Mouse (Mus musculus): ENCODE results near the gene Eya3. TPM values are rescaled to one million over a fixed set of nuclear protein-coding genes. Genes with fewer than 3 reads are reported as not detected.
A peak's percentile ranks its signal among the peaks of the same experiment; 100 is the strongest.

Gene Eya3
- polyA plus RNA-seq, 1 experiment = 22.5 TPM

DNA sequence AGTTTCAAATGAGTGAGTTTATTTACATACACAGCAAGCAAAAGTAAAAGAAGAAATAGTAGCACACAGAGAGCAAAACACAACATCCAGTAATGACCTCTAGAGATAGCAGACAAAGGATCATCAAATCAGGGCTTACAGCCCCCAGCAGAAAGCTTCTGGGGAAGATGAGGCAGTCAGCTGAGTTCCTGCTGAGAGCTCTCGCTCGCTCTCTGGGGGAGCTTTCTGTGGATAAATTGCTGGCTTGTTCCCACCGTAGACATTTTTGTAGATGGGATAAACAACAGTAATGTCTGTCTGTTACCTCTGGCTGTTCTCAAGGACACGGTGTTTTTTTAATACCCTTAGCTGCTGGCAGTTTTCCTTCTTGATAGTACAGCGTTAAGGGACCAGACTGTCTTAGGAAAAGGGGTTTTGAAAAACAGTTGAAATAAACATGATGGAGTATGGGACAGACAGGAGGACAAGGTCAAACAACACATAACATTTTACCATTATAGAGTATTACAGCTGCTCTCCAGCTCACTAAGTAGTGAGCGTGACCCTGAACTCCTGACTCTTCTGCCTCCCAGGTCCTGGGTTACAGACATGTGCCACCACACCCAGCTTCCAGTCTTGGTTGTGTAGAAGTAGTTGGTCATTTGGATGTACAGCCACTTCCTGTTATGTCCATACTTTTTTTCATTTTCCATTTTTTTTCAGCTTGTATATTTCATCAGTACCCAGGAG lies 10.6 kb downstream of the Eya3 start:
- TF ChIP-seq CTCF (IDR thresholded peaks at IDR 0.05; ENCODE audit: control insufficient read depth, insufficient read depth, low read length) = no peak
- TF ChIP-seq POLR2A (IDR thresholded peaks at IDR 0.05; ENCODE audit: borderline replicate concordance, control insufficient read depth, low read depth, low read length) = no peak
- WGBS = 88% methylated on average over 6 of the region's 6 CpGs
- H3K4me3 ChIP-seq (replicated peaks; ENCODE audit: control insufficient read depth, low read depth, low read length) = no peak overlapping the region
- H3K4me1 ChIP-seq (ENCODE audit: control insufficient read depth, insufficient read depth, low read length) = no peaks in the 10 kb centered on the region; the same call in 1 of the 2 replicates
- H3K27ac ChIP-seq (ENCODE audit: control insufficient read depth, insufficient read depth, low read depth, low read length, poor library complexity) = no peak overlapping the region

DNA sequence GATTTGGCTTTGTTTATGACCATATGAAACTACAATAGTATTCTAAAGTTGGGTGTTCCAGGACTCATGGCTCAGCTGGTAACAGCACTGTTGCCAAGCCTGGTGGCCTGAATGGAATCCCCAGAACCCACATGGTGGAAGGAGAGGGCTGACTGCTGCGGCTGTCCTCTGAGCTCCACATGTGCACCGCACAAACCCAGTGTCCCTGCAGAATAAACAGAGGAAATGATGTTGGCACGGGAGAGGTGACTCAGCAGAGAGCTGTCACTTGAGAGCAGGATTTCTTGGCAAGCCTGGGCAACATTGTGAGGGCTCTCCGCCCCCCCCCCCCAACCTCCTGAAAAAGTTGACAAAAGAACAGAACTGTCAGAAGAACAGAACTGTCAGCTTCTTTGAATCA lies 14.1 kb downstream of the Eya3 start:
- 8% methylated on average over 4 of the region's 4 CpGs for WGBS
- TF ChIP-seq POLR2A (IDR thresholded peaks at IDR 0.05; ENCODE audit: borderline replicate concordance, control insufficient read depth, low read depth, low read length) = no peak
- TF ChIP-seq CTCF (IDR thresholded peaks at IDR 0.05; ENCODE audit: control insufficient read depth, insufficient read depth, low read length) = no peak
- H3K4me3 ChIP-seq (replicated peaks; ENCODE audit: control insufficient read depth, low read depth, low read length) = no peak overlapping the region
- no peaks in the 10 kb centered on the region; the same call in 1 of the 2 replicates for H3K4me1 ChIP-seq (ENCODE audit: control insufficient read depth, insufficient read depth, low read length)
- no peak overlapping the region for H3K27ac ChIP-seq (ENCODE audit: control insufficient read depth, insufficient read depth, low read depth, low read length, poor library complexity)

DNA sequence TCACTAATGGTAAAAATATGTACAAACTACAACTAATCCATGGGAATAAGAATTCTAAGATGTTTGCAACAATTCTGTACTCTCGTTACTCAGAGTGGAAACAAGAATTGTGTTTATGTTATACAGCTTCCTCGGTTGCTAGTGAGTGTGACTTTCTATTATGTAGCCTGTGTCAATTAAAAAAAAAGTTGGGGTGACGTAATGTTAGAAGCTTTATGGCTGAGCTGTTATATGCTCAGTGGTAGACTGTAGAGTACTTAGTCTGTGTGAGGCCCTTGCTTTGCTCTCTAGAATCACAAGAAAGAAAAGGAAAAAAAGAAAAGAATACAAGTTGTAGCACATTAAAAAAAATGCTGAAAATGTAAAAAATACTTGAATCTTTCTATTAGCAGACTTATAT lies 15.0 kb downstream of the Eya3 start:
- Histone ChIP-seq H3K27ac (ENCODE audit: control insufficient read depth, insufficient read depth, low read depth, low read length, poor library complexity) (no peak overlapping the region), H3K4me1 (ENCODE audit: control insufficient read depth, insufficient read depth, low read length) (no peaks in the 10 kb centered on the region; the same call in 1 of the 2 replicates), H3K4me3 (replicated peaks; ENCODE audit: control insufficient read depth, low read depth, low read length) (no peak overlapping the region)
- TF ChIP-seq POLR2A (IDR thresholded peaks at IDR 0.05; ENCODE audit: borderline replicate concordance, control insufficient read depth, low read depth, low read length) (no peak), CTCF (IDR thresholded peaks at IDR 0.05; ENCODE audit: control insufficient read depth, insufficient read depth, low read length) (no peak)
- WGBS = 69% methylated on average over 3 of the region's 3 CpGs

DNA sequence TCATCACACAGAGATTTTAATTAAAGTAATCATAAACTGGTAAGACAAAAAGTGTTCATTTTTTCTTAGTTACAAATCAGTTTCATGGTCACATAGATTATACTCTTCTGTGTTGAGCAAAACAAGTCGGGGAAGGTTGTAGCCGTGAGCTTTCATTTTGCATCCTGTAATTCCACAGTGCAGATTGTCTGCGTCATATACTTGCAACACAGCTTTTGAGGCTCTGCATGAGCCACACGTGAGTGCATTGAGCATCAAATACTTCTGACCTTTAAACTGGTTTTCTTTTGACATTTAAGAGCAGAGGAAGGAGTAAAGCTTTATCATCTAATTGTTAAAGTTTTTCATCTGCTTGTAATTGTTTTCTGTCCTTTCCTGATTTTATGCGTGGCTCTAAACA lies 16.5 kb downstream of the Eya3 start:
- Histone ChIP-seq H3K4me1 (ENCODE audit: control insufficient read depth, insufficient read depth, low read length) (no peaks in the 10 kb centered on the region; the same call in 1 of the 2 replicates), H3K27ac (ENCODE audit: control insufficient read depth, insufficient read depth, low read depth, low read length, poor library complexity) (no peak overlapping the region), H3K4me3 (replicated peaks; ENCODE audit: control insufficient read depth, low read depth, low read length) (no peak overlapping the region)
- WGBS = 64% methylated on average over 5 of the region's 5 CpGs
- TF ChIP-seq CTCF (IDR thresholded peaks at IDR 0.05; ENCODE audit: control insufficient read depth, insufficient read depth, low read length) = no peak
- TF ChIP-seq POLR2A (IDR thresholded peaks at IDR 0.05; ENCODE audit: borderline replicate concordance, control insufficient read depth, low read depth, low read length) = no peak

DNA sequence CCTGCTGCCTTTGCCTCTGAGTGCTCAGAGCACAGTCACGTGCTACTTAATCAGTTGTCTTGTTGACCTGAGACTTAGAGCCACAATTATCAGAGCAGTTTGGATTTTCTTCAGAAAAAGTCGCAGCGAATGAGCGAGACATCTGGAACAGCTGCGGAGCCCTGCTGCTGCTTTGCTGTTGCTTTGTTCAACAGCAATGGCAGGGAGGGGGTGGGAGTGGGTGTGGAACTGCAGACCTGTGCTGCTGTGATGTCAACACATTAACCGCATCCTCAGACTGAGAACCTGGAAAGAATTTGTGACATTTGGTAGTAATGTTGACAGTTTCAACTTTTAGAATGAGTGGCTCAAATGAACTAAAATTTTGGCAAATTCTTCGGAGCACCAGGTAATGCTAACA lies 20.3 kb downstream of the Eya3 start:
- H3K4me3 ChIP-seq (replicated peaks; ENCODE audit: control insufficient read depth, low read depth, low read length) = no peak overlapping the region
- no peak overlapping the region for H3K27ac ChIP-seq (ENCODE audit: control insufficient read depth, insufficient read depth, low read depth, low read length, poor library complexity)

DNA sequence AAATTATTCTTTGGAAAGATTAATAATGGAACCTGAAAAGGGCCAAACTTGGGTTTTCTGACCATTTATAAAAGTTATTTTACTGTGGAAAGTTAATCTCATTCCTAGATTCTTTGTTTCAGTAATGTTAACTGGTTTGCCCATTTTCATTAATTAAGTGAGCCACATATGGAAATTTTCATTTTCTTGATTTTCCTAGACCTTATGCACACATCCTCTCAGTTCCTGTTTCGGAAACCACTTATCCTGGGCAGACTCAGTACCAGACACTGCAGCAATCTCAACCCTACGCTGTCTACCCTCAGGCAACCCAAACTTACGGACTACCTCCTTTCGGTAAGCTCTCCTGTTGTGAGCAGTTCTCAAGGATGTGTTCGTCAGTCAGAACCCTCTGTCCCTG lies 33.9 kb downstream of the Eya3 start:
- TF ChIP-seq POLR2A (IDR thresholded peaks at IDR 0.05; ENCODE audit: borderline replicate concordance, control insufficient read depth, low read depth, low read length) (no peak), CTCF (IDR thresholded peaks at IDR 0.05; ENCODE audit: control insufficient read depth, insufficient read depth, low read length) (no peak)
- WGBS = 95% methylated on average over 5 of the region's 5 CpGs
- Histone ChIP-seq H3K4me3 (replicated peaks; ENCODE audit: control insufficient read depth, low read depth, low read length) (no peak overlapping the region), H3K4me1 (ENCODE audit: control insufficient read depth, insufficient read depth, low read length) (no peaks in the 10 kb centered on the region; the same call in 1 of the 2 replicates), H3K27ac (ENCODE audit: control insufficient read depth, insufficient read depth, low read depth, low read length, poor library complexity) (no peak overlapping the region)

More for the DNA sequence above, 20.3 kb downstream of the Eya3 start:
- no peaks in the 10 kb centered on the region; the same call in 1 of the 2 replicates for H3K4me1 ChIP-seq (ENCODE audit: control insufficient read depth, insufficient read depth, low read length)
- WGBS = 92% methylated on average over 7 of the region's 7 CpGs
- TF ChIP-seq POLR2A (IDR thresholded peaks at IDR 0.05; ENCODE audit: borderline replicate concordance, control insufficient read depth, low read depth, low read length) = no peak
- TF ChIP-seq CTCF (IDR thresholded peaks at IDR 0.05; ENCODE audit: control insufficient read depth, insufficient read depth, low read length) = no peak

DNA sequence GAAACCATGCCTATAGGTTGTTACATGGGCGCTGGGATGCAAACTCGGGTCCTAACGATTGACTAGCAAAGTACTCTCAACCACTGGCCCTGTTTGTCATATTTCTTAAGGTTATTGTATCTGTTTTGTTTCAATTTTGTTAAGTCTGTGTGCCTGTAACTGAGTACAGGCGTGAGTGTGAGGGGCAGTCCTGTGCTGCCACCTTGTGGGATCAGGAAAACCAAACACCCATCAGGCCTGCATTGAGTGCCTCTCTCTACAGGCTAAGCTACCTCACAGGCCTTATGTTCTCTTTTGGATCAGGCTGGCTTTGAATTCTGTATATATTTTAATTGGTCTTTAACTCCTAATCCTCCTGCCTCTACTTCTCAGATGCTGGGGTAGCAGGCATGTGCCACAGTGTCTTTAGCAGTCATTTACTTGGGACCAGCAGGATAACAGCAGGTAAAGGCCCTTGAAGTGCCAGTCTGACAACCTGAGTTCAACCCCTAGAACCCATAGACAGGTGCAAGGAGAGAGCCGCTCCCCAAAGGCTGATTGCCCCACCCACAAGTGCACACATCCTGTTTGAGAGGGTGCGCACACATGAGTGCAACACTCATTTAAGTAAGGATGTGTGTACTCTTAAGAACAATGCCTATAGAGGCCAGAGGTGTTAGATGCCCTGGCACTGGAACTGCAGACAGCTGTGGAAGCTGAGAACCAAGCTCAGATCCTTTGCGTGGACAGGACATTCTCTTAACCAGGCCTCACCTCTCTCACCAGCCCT lies 38.2 kb downstream of the Eya3 start:
- WGBS = 74% methylated on average over 7 of the region's 7 CpGs
- no peak overlapping the region for H3K27ac ChIP-seq (ENCODE audit: control insufficient read depth, insufficient read depth, low read depth, low read length, poor library complexity)
- no peak overlapping the region for H3K4me3 ChIP-seq (replicated peaks; ENCODE audit: control insufficient read depth, low read depth, low read length)
- TF ChIP-seq POLR2A (IDR thresholded peaks at IDR 0.05; ENCODE audit: borderline replicate concordance, control insufficient read depth, low read depth, low read length) (no peak), CTCF (IDR thresholded peaks at IDR 0.05; ENCODE audit: control insufficient read depth, insufficient read depth, low read length) (peak; percentile 82)
- H3K4me1 ChIP-seq (ENCODE audit: control insufficient read depth, insufficient read depth, low read length) = no peaks in the 10 kb centered on the region; the same call in 1 of the 2 replicates

DNA sequence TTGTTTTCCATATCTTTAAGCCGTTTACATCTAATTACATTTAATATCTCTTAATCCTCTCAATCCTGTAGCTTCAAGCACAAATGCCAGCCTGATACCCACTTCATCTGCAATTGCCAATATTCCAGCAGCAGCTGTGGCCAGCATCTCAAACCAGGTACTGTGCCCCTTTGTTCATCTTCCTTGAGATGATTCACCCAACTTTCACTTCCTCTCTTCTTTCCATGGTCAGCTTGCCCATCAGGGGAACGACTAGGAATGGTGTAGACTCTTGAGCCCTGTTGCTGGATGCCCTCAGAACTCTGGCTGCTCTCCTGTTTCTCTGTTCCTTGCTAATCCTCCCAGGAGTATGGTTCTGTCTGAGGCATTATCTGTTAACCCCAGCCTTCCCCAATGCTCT lies 50.8 kb downstream of the Eya3 start:
- 62% methylated on average over 2 of the region's 2 CpGs for WGBS
- no peak for TF ChIP-seq POLR2A (IDR thresholded peaks at IDR 0.05; ENCODE audit: borderline replicate concordance, control insufficient read depth, low read depth, low read length)
- no peak for TF ChIP-seq CTCF (IDR thresholded peaks at IDR 0.05; ENCODE audit: control insufficient read depth, insufficient read depth, low read length)
- H3K4me1 ChIP-seq (ENCODE audit: control insufficient read depth, insufficient read depth, low read length) = no peaks in the 10 kb centered on the region
- no peak overlapping the region for H3K27ac ChIP-seq (ENCODE audit: control insufficient read depth, insufficient read depth, low read depth, low read length, poor library complexity)
- H3K4me3 ChIP-seq (replicated peaks; ENCODE audit: control insufficient read depth, low read depth, low read length) = no peak overlapping the region
